Mouse (Mus musculus) heart, adult 10 weeks (tissue): Measurements from ENCODE around the gene Ceacam18. TPM values are rescaled to one million over a fixed set of nuclear protein-coding genes. Genes with fewer than 3 reads are reported as not detected.

Experiments
- polyA plus RNA-seq: library from polyadenylated mRNA; stranded (reverse); fragments of 350-450 nt; fragmentation: Illumina TruSeq; extraction: RNeasy Lipid Tissue Mini Kit (QIAGEN cat#74804); gene quantifications from one replicate; pipeline ENCODE4 v1.2.3, GENCODE M21; 2014; ENCODE audit warnings: low read depth, low replicate concordance

Gene Ceacam18
- not detected for polyA plus RNA-seq

DNA sequence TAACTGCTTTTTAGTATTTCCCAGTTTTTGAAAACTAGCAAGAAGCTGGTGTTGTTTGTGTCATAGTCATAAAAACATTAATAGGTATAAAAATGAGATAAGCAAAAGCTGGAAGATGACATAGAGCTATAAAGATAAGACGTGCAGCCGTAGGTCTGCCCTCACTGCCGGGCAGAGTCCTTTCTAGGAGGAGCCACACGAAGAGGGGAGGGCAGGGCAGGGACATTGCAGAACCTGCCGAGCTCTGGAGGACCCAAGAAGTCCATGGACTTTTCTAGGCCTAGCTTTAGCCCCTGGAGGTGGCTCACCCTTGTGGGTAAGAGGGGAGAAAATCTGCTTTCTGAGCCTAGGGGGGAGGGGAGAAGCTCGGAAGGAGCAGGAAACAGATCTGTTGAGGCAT lies at the start of gene Ceacam18:
TSS of gene Ceacam18 (plus strand) at position 208 of the 400 bp plus-strand sequence.

DNA sequence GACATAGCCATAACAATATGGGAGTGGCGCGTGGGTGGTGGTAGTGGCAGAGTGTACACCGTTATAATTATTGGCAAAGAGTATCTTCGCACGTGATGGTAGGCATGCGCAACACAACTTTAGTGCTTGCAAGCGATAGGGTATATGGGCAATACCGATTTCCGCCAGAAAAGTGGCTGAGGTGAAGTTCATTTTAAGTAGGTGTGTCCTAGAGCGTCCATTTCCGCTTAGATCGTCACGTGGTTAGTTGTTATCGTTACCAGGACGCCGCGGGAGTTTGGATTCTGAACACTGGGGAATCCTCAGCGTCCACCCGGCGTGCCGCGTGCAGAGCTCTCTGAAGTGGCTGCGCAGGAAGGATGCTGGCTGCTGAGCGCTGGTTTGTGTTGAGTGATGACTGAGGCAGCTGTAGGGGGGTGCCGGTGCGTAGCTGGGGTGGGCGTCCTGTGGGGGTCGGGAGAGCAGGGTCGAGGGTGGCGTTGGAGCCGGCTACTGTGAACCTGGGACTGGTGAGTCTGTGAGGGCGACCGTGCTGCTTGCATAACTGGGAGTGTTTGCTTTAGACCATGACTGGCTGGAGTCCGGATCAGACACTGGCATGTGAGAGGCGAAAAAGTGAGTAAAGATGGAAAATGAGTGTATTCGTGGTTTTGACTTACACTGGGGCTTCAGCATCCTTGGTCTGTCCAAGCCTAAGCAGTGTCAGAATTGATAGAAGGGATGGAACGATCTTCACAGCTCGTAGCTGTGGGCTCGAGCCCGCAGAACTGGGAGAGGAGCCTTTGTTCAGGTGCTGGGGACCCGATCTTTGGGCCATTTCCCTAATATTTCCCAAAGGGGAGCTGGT lies 27.4 kb upstream of the Ceacam18 start, which contains the start of gene Zfp819:
TSS of gene Zfp819 (plus strand) at position 274 of the 847 bp plus-strand sequence.

DNA sequence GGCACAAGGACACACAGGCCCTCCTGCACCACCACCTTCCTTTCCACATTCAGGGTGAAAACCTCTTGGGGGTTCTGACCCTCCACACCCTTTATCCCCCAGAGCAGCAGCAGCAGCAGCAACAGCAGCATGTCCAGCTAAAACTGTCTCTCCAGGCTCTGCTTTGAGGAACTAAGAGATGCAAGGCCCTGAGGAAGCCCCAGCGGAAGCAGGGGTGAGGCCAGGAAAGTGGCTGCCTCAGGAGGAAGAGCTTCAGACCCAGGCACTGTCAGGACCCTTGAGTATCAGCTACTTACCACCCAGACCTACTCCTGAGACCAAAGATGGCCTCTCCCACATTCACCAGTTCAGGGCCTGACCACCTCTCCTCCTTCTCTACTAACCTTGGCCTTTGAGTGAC lies 25.5 kb downstream of the Ceacam18 start, which contains the start of gene Siglece:
TSS of gene Siglece (minus strand) at position 160 of the 400 bp plus-strand sequence.

DNA sequence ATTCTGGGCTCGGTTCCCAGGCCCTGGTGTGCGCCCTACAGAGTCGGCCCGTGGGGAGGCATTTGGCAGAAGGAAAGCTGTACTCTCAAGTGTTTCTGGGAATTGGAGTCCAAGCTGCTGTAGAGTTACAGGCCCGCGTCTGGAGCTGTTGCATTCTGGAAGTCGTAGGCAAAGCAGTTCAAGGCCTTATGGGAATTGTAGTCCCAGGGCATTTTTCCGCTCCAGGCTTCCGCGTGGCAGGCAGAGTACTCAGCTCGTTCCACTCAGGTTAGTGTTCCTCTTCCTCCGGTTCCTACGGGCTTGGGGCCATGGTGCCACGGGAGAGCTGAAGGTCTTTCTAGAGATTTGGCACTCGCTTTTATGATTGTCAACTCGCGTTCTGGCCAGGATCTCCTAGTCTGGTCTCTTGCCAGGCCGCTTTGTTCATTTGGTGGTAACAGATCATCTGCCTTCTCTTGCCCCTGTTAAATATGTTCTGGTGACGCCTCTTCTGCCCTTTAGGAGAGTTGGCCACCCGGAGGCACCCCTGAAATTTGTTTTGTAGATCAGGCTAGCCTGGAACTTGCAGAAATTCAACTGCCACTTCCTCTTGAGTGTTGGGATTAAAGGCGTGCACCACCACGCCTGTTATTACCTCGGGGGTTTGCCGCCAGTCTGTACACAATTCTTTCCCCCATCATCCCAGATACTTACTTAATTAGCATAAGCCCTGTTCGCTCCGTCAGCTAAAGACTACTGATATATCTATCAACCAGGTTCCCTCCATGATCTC lies 37.5 kb downstream of the Ceacam18 start, which contains the start of gene Ctu1:
TSS of gene Ctu1 (plus strand) at position 208 of the 772 bp plus-strand sequence.

DNA sequence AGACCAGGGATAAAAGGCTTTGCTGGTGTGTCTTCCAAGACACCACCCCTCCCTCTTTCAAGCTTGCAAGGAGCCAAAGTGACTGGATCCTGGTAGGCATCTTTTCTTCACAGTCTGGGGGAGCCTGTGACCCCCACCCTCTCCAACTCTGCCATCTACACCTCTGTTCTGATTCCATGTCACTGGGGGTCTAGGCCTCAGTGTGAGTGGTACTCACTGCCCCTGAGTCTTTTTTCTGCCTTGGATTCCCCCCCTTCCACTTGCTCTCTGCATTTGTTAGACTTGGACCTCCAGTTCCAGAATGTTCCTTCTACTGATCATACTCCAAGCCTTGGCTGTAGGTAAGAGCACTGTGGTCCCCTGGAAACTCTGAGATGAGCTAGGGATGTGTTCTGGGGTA lies 55.6 kb downstream of the Ceacam18 start, which contains the start of gene Klk14:
TSS of gene Klk14 (plus strand) at position 301 of the 400 bp plus-strand sequence.

Other genes starting within 250 kb of the Ceacam18 start
- 0.42 TPM for gene Siglecg, start 226.5 kb upstream of the Ceacam18 start, polyA plus RNA-seq
- gene Lim2, start 207.0 kb upstream of the Ceacam18 start, polyA plus RNA-seq = not detected
- gene Nkg7, start 197.6 kb upstream of the Ceacam18 start, polyA plus RNA-seq = not detected
- gene Cldnd2, start 193.9 kb upstream of the Ceacam18 start, polyA plus RNA-seq = not detected
- 1,679 TPM for gene Etfb, start 190.6 kb upstream of the Ceacam18 start, polyA plus RNA-seq
- not detected for gene Gm45233, start 190.6 kb upstream of the Ceacam18 start, polyA plus RNA-seq
- gene Vsig10l, start 171.6 kb upstream of the Ceacam18 start, polyA plus RNA-seq = 2.5 TPM
- gene Iglon5, start 144.6 kb upstream of the Ceacam18 start, polyA plus RNA-seq = 0.39 TPM
- not detected for gene 4931406B18Rik, start 128.8 kb upstream of the Ceacam18 start, polyA plus RNA-seq
- gene Cd33, start 90.3 kb upstream of the Ceacam18 start, polyA plus RNA-seq = 1.6 TPM
- 1.1 TPM for gene Zfp658, start 72.5 kb upstream of the Ceacam18 start, polyA plus RNA-seq
- gene Zfp719, start 55.1 kb upstream of the Ceacam18 start, polyA plus RNA-seq = 2.9 TPM
- not detected for gene Zfp819, start 27.5 kb upstream of the Ceacam18 start, polyA plus RNA-seq
- gene Siglece, start 25.5 kb downstream of the Ceacam18 start, polyA plus RNA-seq = 1.2 TPM
- gene Ctu1, start 37.3 kb downstream of the Ceacam18 start, polyA plus RNA-seq = 2.5 TPM
- gene Klk14, start 55.7 kb downstream of the Ceacam18 start, polyA plus RNA-seq = not detected
- gene Klk13, start 77.9 kb downstream of the Ceacam18 start, polyA plus RNA-seq = not detected
- not detected for gene Klk12, start 134.2 kb downstream of the Ceacam18 start, polyA plus RNA-seq
- not detected for gene Klk11, start 139.9 kb downstream of the Ceacam18 start, polyA plus RNA-seq
- gene Klk10, start 146.3 kb downstream of the Ceacam18 start, polyA plus RNA-seq = not detected
- not detected for gene Klk9, start 157.2 kb downstream of the Ceacam18 start, polyA plus RNA-seq
- gene Klk8, start 162.9 kb downstream of the Ceacam18 start, polyA plus RNA-seq = 8.1 TPM
- not detected for gene Klk7, start 176.6 kb downstream of the Ceacam18 start, polyA plus RNA-seq
- not detected for gene Klk6, start 189.8 kb downstream of the Ceacam18 start, polyA plus RNA-seq
- not detected for gene Klk5, start 207.3 kb downstream of the Ceacam18 start, polyA plus RNA-seq
- not detected for gene Klk4, start 246.5 kb downstream of the Ceacam18 start, polyA plus RNA-seq